Mouse (Mus musculus): ENCODE results near the gene Akap3. TPM values are rescaled to one million over a fixed set of nuclear protein-coding genes. Genes with fewer than 3 reads are reported as not detected.

Gene Akap3
- polyA plus RNA-seq (2015; fragmentation: Nextera tagmentation; extraction: Ambion mirVana): 0.10 TPM in 1 of 2 replicates, not detected in the other

GRCm38 (mm10) chr6:126852881-126853280, at the start of gene Akap3:
Gene Akap3, plus strand, starts transcription at chr6:126853098.

GRCm38 (mm10) chr6:126848712-126849704, 3.9 kb upstream of the Akap3 start, which contains the start of gene Ndufa9:
Gene Ndufa9, minus strand, starts transcription at chr6:126849136.

GRCm38 (mm10) chr6:126921111-126921881, 68.4 kb downstream of the Akap3 start, which contains the start of gene Dyrk4:
Gene Dyrk4, minus strand, starts transcription at chr6:126921839.

Other genes starting within 250 kb of the Akap3 start
- gene Kcna1, start 206.7 kb upstream of the Akap3 start, polyA plus RNA-seq (2015; fragmentation: Nextera tagmentation; extraction: Ambion mirVana): 11.8 and 12.3 TPM in 2 replicates
- gene Kcna6, start 112.4 kb upstream of the Akap3 start, polyA plus RNA-seq (2015; fragmentation: Nextera tagmentation; extraction: Ambion mirVana): 26.0 and 31.1 TPM in 2 replicates
- 242 and 262 TPM in 2 replicates for gene Ndufa9, start 4.0 kb upstream of the Akap3 start, polyA plus RNA-seq (2015; fragmentation: Nextera tagmentation; extraction: Ambion mirVana)
- 0.19 and 0.29 TPM in 2 replicates for gene Dyrk4, start 68.7 kb downstream of the Akap3 start, polyA plus RNA-seq (2015; fragmentation: Nextera tagmentation; extraction: Ambion mirVana)
- 6.1 and 9.2 TPM in 2 replicates for gene Rad51ap1, start 86.5 kb downstream of the Akap3 start, polyA plus RNA-seq (2015; fragmentation: Nextera tagmentation; extraction: Ambion mirVana)
- gene D6Wsu163e, start 86.9 kb downstream of the Akap3 start, polyA plus RNA-seq (2015; fragmentation: Nextera tagmentation; extraction: Ambion mirVana): 27.6 and 32.8 TPM in 2 replicates
- gene Fgf6, start 162.5 kb downstream of the Akap3 start, polyA plus RNA-seq (2015; fragmentation: Nextera tagmentation; extraction: Ambion mirVana): 0.03 TPM in 1 of 2 replicates, not detected in the other
- gene Fgf23, start 219.8 kb downstream of the Akap3 start, polyA plus RNA-seq (2015; fragmentation: Nextera tagmentation; extraction: Ambion mirVana): 0.40 and 0.57 TPM in 2 replicates

All from neural tube, postnatal 0 days (tissue).